Mouse (Mus musculus) urinary bladder, postnatal 10 days (tissue): Measurements from ENCODE around the gene Cuedc1.

ENCODE experiments used
- DNase-seq: peaks from one replicate; pipeline ENCODE4 v3.0.0; 2022; ENCODE audit warnings: low spot score

Cuedc1 gene

GRCm38 (mm10) chr11:88240736-88241353 is 143.0 kb downstream of the Cuedc1 start:
- DNase-seq: no peak

GRCm38 (mm10) chr11:88241468-88242301 is 143.8 kb downstream of the Cuedc1 start:
- no peak for DNase-seq
